Mouse (Mus musculus): ENCODE measurements at regions not wholly inside any gene's neighbourhood (a gene's known extent, or its start where the extent isn't known, plus 50 kb on each side); places are given as distances from the start of the nearest gene placed in this dataset.

- TF ChIP-seq POLR2A (IDR thresholded peaks at IDR 0.05; ENCODE audit: low read depth, low read length) (no peak), CTCF (conservative IDR thresholded peaks at IDR 0.05; ENCODE audit: insufficient read depth, insufficient read length, low read depth, low read length) (no peak)
Observed at GRCm38 (mm10) chr3:143373501-143373900, 491.7 kb upstream of the Pkn2 start.

All from kidney, adult 2 months (tissue).